Mouse (Mus musculus) midbrain, embryonic 10.5 days (tissue): ENCODE data around the gene Cct5. TPM values are rescaled to one million over a fixed set of nuclear protein-coding genes. Genes with fewer than 3 reads are reported as not detected.
A peak's percentile ranks its signal among the peaks of the same experiment; 100 is the strongest.

Experiments
- DNase-seq: peaks from one replicate; pipeline ENCODE4 v3.0.0-alpha.2; 2017; ENCODE audit warnings: low spot score
- H3K27ac ChIP-seq: fragments of 300-500 bp; sonication (generic); replicated peaks from 2 replicates; pipeline ENCODE4 v1.5.1; 2016; ENCODE audit warnings: mild to moderate bottlenecking
- H3K27me3 ChIP-seq: fragments of 300-500 bp; sonication (generic); 2 replicates; pipeline ENCODE4 v1.6.1; 2016; ENCODE audit warnings: low read depth, mild to moderate bottlenecking; ENCODE audit not compliant: poor library complexity, severe bottlenecking
- H3K36me3 ChIP-seq: fragments of 300-500 bp; sonication (generic); 2 replicates; pipeline ENCODE4 v1.6.1; 2016; ENCODE audit warnings: mild to moderate bottlenecking, moderate library complexity
- H3K4me1 ChIP-seq: fragments of 300-500 bp; sonication (generic); 2 replicates; pipeline ENCODE4 v1.6.1; 2016
- H3K4me3 ChIP-seq: fragments of 300-500 bp; sonication (generic); 2 replicates; pipeline ENCODE4 v1.5.1; 2016; ENCODE audit warnings: mild to moderate bottlenecking, moderate library complexity
- H3K9me3 ChIP-seq: fragments of 300-500 bp; sonication (generic); replicated peaks from 2 replicates; pipeline ENCODE4 v1.6.1; 2016; ENCODE audit warnings: mild to moderate bottlenecking
- WGBS: fragments of 180-500 bp; shearing (Covaris S2); methylation state at CpG from one replicate; pipeline ENCODE4 v1.1.7; 2016; 5-methylcytosine and 5-hydroxymethylcytosine counted together
- polyA plus RNA-seq: library from polyadenylated mRNA; unstranded; fragments of >200 nt; fragmentation: Nextera tagmentation; extraction: Ambion mirVana; gene quantifications from 2 replicates; pipeline ENCODE4 v1.2.1, GENCODE M21; 2016

The Cct5 gene
- polyA plus RNA-seq, 1 experiment from 2014 or later: 772 TPM

GRCm38 (mm10) chr15:31570959-31571358, 30.6 kb downstream of the Cct5 start:
- 90% methylated on average over 8 of the region's 8 CpGs for WGBS
- H3K36me3 ChIP-seq: no peaks in the 10 kb centered on the region
- DNase-seq: no peak
- H3K4me3 ChIP-seq: no peak overlapping the region
- H3K4me1 ChIP-seq: peaks cover 7% of the 10 kb centered on the region
- no peaks in the 10 kb centered on the region for H3K27me3 ChIP-seq
- no peak overlapping the region for H3K27ac ChIP-seq
- no peaks in the 10 kb centered on the region for H3K9me3 ChIP-seq

- H3K4me1 ChIP-seq: peaks cover 12% of the 10 kb centered on the region
- no peaks in the 10 kb centered on the region for H3K36me3 ChIP-seq
- no peak for DNase-seq
- H3K4me3 ChIP-seq: no peak overlapping the region
- no peaks in the 10 kb centered on the region for H3K27me3 ChIP-seq
- no peak overlapping the region for H3K27ac ChIP-seq
- H3K9me3 ChIP-seq: no peaks in the 10 kb centered on the region
- 86% methylated on average over 9 of the region's 9 CpGs for WGBS
These were observed 32.1 kb downstream of the Cct5 start for GRCm38 (mm10) chr15:31569325-31570022.

- Histone ChIP-seq H3K4me1 (peaks cover 12% of the 10 kb centered on the region), H3K9me3 (no peaks in the 10 kb centered on the region), H3K27me3 (no peaks in the 10 kb centered on the region), H3K36me3 (no peaks in the 10 kb centered on the region), H3K27ac (peak overlapping the region; percentile 49), H3K4me3 (0 out of 2 replicates have a peak overlapping the region, but pooled peaks have one; percentile 2)
- WGBS: 23% methylated on average over 12 of the region's 12 CpGs
- DNase-seq: peak; percentile 31
These were observed 33.0 kb downstream of the Cct5 start for GRCm38 (mm10) chr15:31568581-31568996.

- H3K27me3 ChIP-seq: no peaks in the 10 kb centered on the region
- H3K27ac ChIP-seq: no peak overlapping the region
- H3K9me3 ChIP-seq: no peaks in the 10 kb centered on the region
- 59% methylated on average over 7 of the region's 7 CpGs for WGBS
- DNase-seq: no peak
- no peaks in the 10 kb centered on the region for H3K36me3 ChIP-seq
- no peak overlapping the region for H3K4me3 ChIP-seq
- H3K4me1 ChIP-seq: peaks cover 12% of the 10 kb centered on the region
These were observed 34.2 kb downstream of the Cct5 start for GRCm38 (mm10) chr15:31567431-31567830.

GRCm38 (mm10) chr15:31565786-31566185, 35.8 kb downstream of the Cct5 start:
- no peaks in the 10 kb centered on the region for H3K9me3 ChIP-seq
- H3K27ac ChIP-seq: no peak overlapping the region
- 73% methylated on average over 1 of the region's 1 CpGs for WGBS
- no peaks in the 10 kb centered on the region for H3K36me3 ChIP-seq
- DNase-seq: no peak
- peaks cover 12% of the 10 kb centered on the region for H3K4me1 ChIP-seq
- H3K27me3 ChIP-seq: no peaks in the 10 kb centered on the region
- H3K4me3 ChIP-seq: no peak overlapping the region

GRCm38 (mm10) chr15:31565184-31565583, 36.4 kb downstream of the Cct5 start, which contains the start of gene Cmbl:
Gene Cmbl, plus strand, starts transcription at chr15:31565389.
- Histone ChIP-seq H3K9me3 (peaks cover 2% of the 10 kb centered on the region; the same call in 1 of the 2 replicates), H3K36me3 (no peaks in the 10 kb centered on the region), H3K4me3 (no peak within 1 kb of the TSS), H3K4me1 (peaks cover 12% of the 10 kb centered on the region), H3K27ac (no peak within 1 kb of the TSS), H3K27me3 (no peaks in the 10 kb centered on the region)
- DNase-seq: no peak
- 80% methylated on average over 5 of the region's 5 CpGs for WGBS

- WGBS: 74% methylated on average over 19 of the region's 19 CpGs
- Histone ChIP-seq H3K36me3 (no peaks in the 10 kb centered on the region), H3K4me3 (no peak overlapping the region), H3K27me3 (no peaks in the 10 kb centered on the region), H3K9me3 (peaks cover 11% of the 10 kb centered on the region; the same call in 1 of the 2 replicates), H3K27ac (no peak overlapping the region), H3K4me1 (peaks cover 12% of the 10 kb centered on the region)
- no peak for DNase-seq
These were observed 37.7 kb downstream of the Cct5 start for GRCm38 (mm10) chr15:31563577-31564546.

- no peaks in the 10 kb centered on the region for H3K36me3 ChIP-seq
- H3K27ac ChIP-seq: no peak overlapping the region
- H3K4me1 ChIP-seq: peaks cover 6% of the 10 kb centered on the region; the same call in 1 of the 2 replicates
- WGBS: 89% methylated on average over 8 of the region's 8 CpGs
- no peak overlapping the region for H3K4me3 ChIP-seq
- H3K9me3 ChIP-seq: peaks cover 11% of the 10 kb centered on the region; the same call in 1 of the 2 replicates
- no peaks in the 10 kb centered on the region for H3K27me3 ChIP-seq
- DNase-seq: no peak
These were observed 38.8 kb downstream of the Cct5 start for GRCm38 (mm10) chr15:31562847-31563246.

GRCm38 (mm10) chr15:31561976-31562375, 39.6 kb downstream of the Cct5 start:
- Histone ChIP-seq H3K27me3 (no peaks in the 10 kb centered on the region), H3K4me3 (no peak overlapping the region), H3K4me1 (peaks cover 6% of the 10 kb centered on the region; the same call in 1 of the 2 replicates), H3K9me3 (peaks cover 11% of the 10 kb centered on the region; the same call in 1 of the 2 replicates), H3K27ac (no peak overlapping the region), H3K36me3 (no peaks in the 10 kb centered on the region)
- DNase-seq: no peak
- 94% methylated on average over 4 of the region's 4 CpGs for WGBS

GRCm38 (mm10) chr15:31561390-31561789, 40.2 kb downstream of the Cct5 start:
- Histone ChIP-seq H3K36me3 (no peaks in the 10 kb centered on the region), H3K4me3 (no peak overlapping the region), H3K9me3 (peaks cover 11% of the 10 kb centered on the region; the same call in 1 of the 2 replicates), H3K27me3 (no peaks in the 10 kb centered on the region), H3K4me1 (peaks cover 6% of the 10 kb centered on the region; the same call in 1 of the 2 replicates), H3K27ac (no peak overlapping the region)
- DNase-seq: no peak
- 77% methylated on average over 6 of the region's 6 CpGs for WGBS

- Histone ChIP-seq H3K27ac (no peak overlapping the region), H3K36me3 (no peaks in the 10 kb centered on the region), H3K4me3 (no peak overlapping the region), H3K27me3 (no peaks in the 10 kb centered on the region), H3K9me3 (peaks cover 5% of the 10 kb centered on the region; the same call in 1 of the 2 replicates), H3K4me1 (no peaks in the 10 kb centered on the region)
- WGBS: 90% methylated on average over 2 of the region's 2 CpGs
- no peak for DNase-seq
These were observed 46.7 kb downstream of the Cct5 start for GRCm38 (mm10) chr15:31554855-31555254.

- no peaks in the 10 kb centered on the region for H3K27me3 ChIP-seq
- no peak overlapping the region for H3K4me3 ChIP-seq
- no peaks in the 10 kb centered on the region for H3K4me1 ChIP-seq
- no peak for DNase-seq
- no peak overlapping the region for H3K27ac ChIP-seq
- no peaks in the 10 kb centered on the region for H3K36me3 ChIP-seq
- H3K9me3 ChIP-seq: no peaks in the 10 kb centered on the region
- 88% methylated on average over 4 of the region's 4 CpGs for WGBS
These were observed 51.2 kb downstream of the Cct5 start for GRCm38 (mm10) chr15:31550381-31550780.
